Mouse (Mus musculus) left cerebral cortex, postnatal 4 days (tissue): Measurements from ENCODE around the gene 2010315B03Rik. TPM values are rescaled to one million over a fixed set of nuclear protein-coding genes. Genes with fewer than 3 reads are reported as not detected.

Experiments used
- total RNA-seq, 2 experiments: library from RNA; stranded (reverse); gene quantifications; 2 replicates each; pipeline ENCODE4 v1.2.3; 2021

Gene 2010315B03Rik
- total RNA-seq, 2 experiments from 2014 or later: 16.0 to 18.3 TPM

Other genes starting within 250 kb of the 2010315B03Rik start
- under 1 TPM in 1 of 2 experiments, not detected in 1; 0.16 TPM for gene Ccr2, start 210.7 kb downstream of the 2010315B03Rik start, total RNA-seq
- gene Ccr5, start 191.2 kb downstream of the 2010315B03Rik start, total RNA-seq: 1 to 10 TPM; 2.4 to 2.8 TPM
- 100 to 1,000 TPM; 123 to 127 TPM for gene Ppp2r3d, start 164.2 kb upstream of the 2010315B03Rik start, total RNA-seq
- not detected for gene Gm21836, start 181.1 kb upstream of the 2010315B03Rik start, total RNA-seq